Mouse (Mus musculus): Measurements from ENCODE around the gene Pex26. TPM values are rescaled to one million over a fixed set of nuclear protein-coding genes. Genes with fewer than 3 reads are reported as not detected.

Pex26 gene
- polyA plus RNA-seq, 1 experiment: 0.23 TPM

- H3K9me3 ChIP-seq (ENCODE audit: control insufficient read depth, low read length): no peaks in the 10 kb centered on the region
- no peaks in the 10 kb centered on the region for H3K36me3 ChIP-seq (ENCODE audit: control insufficient read depth)
- TF ChIP-seq GATA1 (IDR thresholded peaks at IDR 0.05; ENCODE audit: low read length) (no peak), TAL1 (IDR thresholded peaks at IDR 0.05; ENCODE audit: low read length) (no peak)
- H3K4me3 ChIP-seq (replicated peaks): no peak overlapping the region
- H3K27me3 ChIP-seq (ENCODE audit: control insufficient read depth): peaks cover 6% of the 10 kb centered on the region
- H3K4me1 ChIP-seq (ENCODE audit: control insufficient read depth): peaks cover 5% of the 10 kb centered on the region
Measured at GRCm38 (mm10) chr6:121176011-121176730, 7.3 kb upstream of the Pex26 start.

GRCm38 (mm10) chr6:121176731-121177098 is 6.8 kb upstream of the Pex26 start:
- H3K9me3 ChIP-seq (ENCODE audit: control insufficient read depth, low read length): no peaks in the 10 kb centered on the region
- peaks cover 5% of the 10 kb centered on the region for H3K4me1 ChIP-seq (ENCODE audit: control insufficient read depth)
- no peak overlapping the region for H3K4me3 ChIP-seq (replicated peaks)
- no peaks in the 10 kb centered on the region for H3K36me3 ChIP-seq (ENCODE audit: control insufficient read depth)
- H3K27me3 ChIP-seq (ENCODE audit: control insufficient read depth): peaks cover 6% of the 10 kb centered on the region
- TF ChIP-seq GATA1 (IDR thresholded peaks at IDR 0.05; ENCODE audit: low read length) (no peak), TAL1 (IDR thresholded peaks at IDR 0.05; ENCODE audit: low read length) (no peak)

GRCm38 (mm10) chr6:121177118-121177708 is 6.3 kb upstream of the Pex26 start:
- H3K27me3 ChIP-seq (ENCODE audit: control insufficient read depth): peaks cover 6% of the 10 kb centered on the region
- H3K4me3 ChIP-seq (replicated peaks): no peak overlapping the region
- no peak for TF ChIP-seq TAL1 (IDR thresholded peaks at IDR 0.05; ENCODE audit: low read length)
- no peak for TF ChIP-seq GATA1 (IDR thresholded peaks at IDR 0.05; ENCODE audit: low read length)
- H3K9me3 ChIP-seq (ENCODE audit: control insufficient read depth, low read length): no peaks in the 10 kb centered on the region
- H3K36me3 ChIP-seq (ENCODE audit: control insufficient read depth): no peaks in the 10 kb centered on the region
- H3K4me1 ChIP-seq (ENCODE audit: control insufficient read depth): peaks cover 5% of the 10 kb centered on the region

DNA sequence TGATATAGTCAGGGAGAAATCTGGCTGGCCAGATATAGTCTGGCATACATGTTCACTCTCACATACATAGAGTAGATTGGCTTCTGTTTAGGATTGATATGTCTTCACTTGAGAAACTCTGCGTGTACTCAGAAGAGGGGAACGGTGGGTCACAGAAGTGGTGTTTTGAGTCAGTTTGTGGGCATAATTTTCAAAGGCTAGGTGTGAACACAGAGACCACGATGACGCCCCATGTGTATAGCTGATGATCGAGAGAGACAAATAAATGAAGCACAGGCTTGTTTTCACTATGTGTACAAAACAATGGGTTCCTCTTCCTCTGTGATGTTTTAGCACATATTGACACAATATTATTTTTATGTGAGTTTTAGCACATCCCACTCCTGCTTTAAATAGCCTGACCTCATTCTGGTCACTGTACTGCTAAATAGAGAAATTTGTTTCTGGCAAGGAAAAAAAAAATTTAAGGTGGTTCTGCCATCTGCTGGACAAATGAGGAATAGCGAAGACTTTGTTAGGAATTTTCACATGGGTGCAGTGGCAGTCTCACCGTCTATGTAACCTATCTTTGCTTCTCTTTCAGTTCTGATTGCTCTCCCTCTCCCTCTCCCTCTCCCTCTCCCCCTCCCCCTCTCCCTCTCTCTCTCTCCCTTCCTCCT is 4.6 kb upstream of the Pex26 start:
- H3K4me1 ChIP-seq (ENCODE audit: control insufficient read depth): peaks cover 13% of the 10 kb centered on the region
- H3K36me3 ChIP-seq (ENCODE audit: control insufficient read depth): no peaks in the 10 kb centered on the region
- TF ChIP-seq TAL1 (IDR thresholded peaks at IDR 0.05; ENCODE audit: low read length) (no peak), GATA1 (IDR thresholded peaks at IDR 0.05; ENCODE audit: low read length) (no peak)
- H3K4me3 ChIP-seq (replicated peaks): no peak overlapping the region
- H3K27me3 ChIP-seq (ENCODE audit: control insufficient read depth): no peaks in the 10 kb centered on the region; the same call in 1 of the 2 replicates
- no peaks in the 10 kb centered on the region for H3K9me3 ChIP-seq (ENCODE audit: control insufficient read depth, low read length)

DNA sequence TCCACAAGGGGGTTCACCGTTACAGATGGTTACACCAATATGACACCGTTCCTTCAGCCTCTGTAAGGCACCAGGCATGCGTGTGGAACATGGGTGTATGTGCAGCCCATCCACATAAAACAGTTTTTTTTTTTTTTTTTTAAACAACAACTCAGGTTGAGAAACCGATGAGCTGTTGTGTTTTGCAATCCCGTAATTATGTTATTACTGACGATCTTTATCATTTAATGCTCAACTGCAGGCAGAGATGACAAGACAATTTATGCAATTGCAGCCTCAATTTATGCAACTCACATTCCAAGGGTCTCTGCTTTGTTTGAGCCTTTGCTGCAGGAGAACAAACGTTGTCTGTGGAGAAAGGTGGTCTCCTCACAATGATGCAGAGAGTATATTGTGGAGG is 3.6 kb upstream of the Pex26 start:
- Histone ChIP-seq H3K4me1 (ENCODE audit: control insufficient read depth) (peaks cover 23% of the 10 kb centered on the region), H3K9me3 (ENCODE audit: control insufficient read depth, low read length) (no peaks in the 10 kb centered on the region), H3K4me3 (replicated peaks) (no peak overlapping the region), H3K36me3 (ENCODE audit: control insufficient read depth) (no peaks in the 10 kb centered on the region), H3K27me3 (ENCODE audit: control insufficient read depth) (no peaks in the 10 kb centered on the region; the same call in 1 of the 2 replicates)
- no peak for TF ChIP-seq GATA1 (IDR thresholded peaks at IDR 0.05; ENCODE audit: low read length)
- TF ChIP-seq TAL1 (IDR thresholded peaks at IDR 0.05; ENCODE audit: low read length): no peak

DNA sequence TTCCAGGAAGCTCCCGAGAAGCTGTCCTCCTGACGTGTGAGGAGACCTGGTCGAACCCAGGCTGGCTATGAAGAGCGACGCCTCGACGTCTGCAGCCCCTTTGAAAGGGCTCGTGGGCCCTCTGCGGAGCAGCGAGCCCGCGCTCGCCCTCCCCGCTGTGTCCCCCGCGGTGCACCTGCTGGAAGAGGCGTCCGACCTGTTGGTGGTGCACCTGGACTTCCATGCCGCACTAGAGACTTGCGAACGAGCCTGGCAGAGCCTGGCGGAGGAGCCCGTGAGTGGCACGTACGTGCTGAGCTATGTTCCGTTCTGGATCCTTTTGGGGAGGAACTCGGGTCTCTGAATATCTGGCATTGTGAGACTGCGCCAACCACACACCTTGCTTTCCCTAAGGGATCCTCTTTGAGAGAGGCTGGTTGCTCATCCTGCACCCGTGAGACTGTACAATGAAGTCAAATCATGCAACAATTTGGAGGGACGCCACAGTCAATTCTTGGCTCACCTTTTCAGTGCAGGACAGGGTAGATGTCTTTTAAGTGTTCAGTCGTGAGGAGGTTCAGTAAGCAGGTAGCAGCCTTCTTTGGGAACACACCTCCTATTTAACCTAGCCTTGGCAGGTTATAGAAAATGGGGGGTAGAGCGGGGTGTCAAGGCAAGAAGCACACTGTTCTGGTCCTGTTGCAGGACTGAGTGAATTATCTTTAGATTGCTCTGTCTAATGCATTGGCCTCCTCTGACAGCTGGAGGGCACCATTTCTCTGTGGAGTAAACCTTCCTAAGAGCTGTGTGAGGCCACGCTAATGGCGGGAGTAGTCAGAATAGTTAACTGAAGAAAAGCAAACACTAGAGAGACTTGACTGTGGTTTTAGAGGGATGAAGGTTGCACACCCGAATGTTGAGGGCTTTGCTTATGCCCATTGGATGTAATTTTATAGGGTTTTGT is 1.0 kb downstream of the Pex26 start:
- Histone ChIP-seq H3K36me3 (ENCODE audit: control insufficient read depth) (peaks cover 11% of the 10 kb centered on the region), H3K27me3 (ENCODE audit: control insufficient read depth) (no peaks in the 10 kb centered on the region), H3K4me3 (replicated peaks) (peak overlapping the region; percentile 87), H3K4me1 (ENCODE audit: control insufficient read depth) (peaks cover 29% of the 10 kb centered on the region), H3K9me3 (ENCODE audit: control insufficient read depth, low read length) (no peaks in the 10 kb centered on the region)
- no peak for TF ChIP-seq GATA1 (IDR thresholded peaks at IDR 0.05; ENCODE audit: low read length)
- TF ChIP-seq TAL1 (IDR thresholded peaks at IDR 0.05; ENCODE audit: low read length): no peak

DNA sequence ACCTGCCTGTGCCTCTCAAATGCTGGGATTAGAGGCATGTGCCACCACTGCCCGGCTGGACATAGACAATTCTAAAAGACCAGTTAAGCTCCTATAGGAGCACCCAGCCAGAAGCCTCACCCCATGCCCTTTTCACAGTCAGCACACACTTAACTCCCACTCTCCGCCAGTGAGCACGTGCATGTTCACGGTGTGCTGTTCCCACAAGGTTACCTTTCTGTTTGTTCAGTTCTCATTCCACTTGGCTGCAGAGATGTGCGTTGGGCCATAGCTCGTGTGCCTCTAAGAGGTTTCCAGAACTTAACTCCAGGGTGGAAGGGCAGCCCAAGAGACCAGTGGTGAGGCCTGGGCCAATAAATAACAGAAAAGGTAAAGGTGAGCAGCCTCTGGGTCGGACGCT is 1.8 kb downstream of the Pex26 start:
- H3K27me3 ChIP-seq (ENCODE audit: control insufficient read depth): no peaks in the 10 kb centered on the region

DNA sequence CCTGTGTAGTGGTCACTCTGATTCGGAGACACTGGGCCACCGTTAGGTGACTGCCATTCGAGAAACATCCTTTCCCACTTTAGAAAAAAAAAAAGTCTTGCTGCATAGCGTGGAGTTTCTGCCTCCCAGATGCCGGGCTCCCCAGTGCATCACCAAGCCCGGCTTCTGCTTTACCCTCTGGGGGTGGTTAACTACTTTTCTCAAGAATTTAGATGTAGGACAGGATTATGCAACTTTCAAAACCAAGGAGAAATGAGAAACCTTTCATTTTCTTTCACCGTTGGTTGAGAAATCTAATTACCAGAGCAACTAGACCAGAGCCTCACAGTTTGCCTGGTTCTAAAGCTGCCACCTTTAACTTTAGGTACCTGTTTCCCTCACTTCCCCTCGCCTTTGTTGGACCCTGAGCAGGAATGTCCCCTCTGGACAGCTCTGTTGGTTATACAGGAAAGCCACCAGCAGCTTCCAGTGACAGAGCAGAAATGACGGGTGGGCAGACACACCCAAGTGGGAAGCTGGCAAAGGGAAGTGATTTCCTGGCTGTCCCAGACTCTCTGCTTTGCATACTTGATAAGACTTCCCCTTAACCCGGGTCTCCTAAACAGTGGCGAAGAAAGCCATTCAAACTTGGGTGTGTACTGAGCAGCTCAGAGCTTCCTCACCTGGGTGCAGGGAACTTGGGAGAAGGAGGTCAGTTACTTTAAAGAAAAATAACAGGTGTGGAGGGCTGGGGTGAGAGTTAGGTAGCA is 8.0 kb downstream of the Pex26 start:
- H3K9me3 ChIP-seq (ENCODE audit: control insufficient read depth, low read length): no peaks in the 10 kb centered on the region
- no peaks in the 10 kb centered on the region for H3K27me3 ChIP-seq (ENCODE audit: control insufficient read depth)
- H3K36me3 ChIP-seq (ENCODE audit: control insufficient read depth): peaks cover 27% of the 10 kb centered on the region
- H3K4me1 ChIP-seq (ENCODE audit: control insufficient read depth): no peaks in the 10 kb centered on the region
- TF ChIP-seq GATA1 (IDR thresholded peaks at IDR 0.05; ENCODE audit: low read length): no peak
- no peak for TF ChIP-seq TAL1 (IDR thresholded peaks at IDR 0.05; ENCODE audit: low read length)
- H3K4me3 ChIP-seq (replicated peaks): no peak overlapping the region

More for the DNA sequence above, 1.8 kb downstream of the Pex26 start:
- Histone ChIP-seq H3K4me3 (replicated peaks) (no peak overlapping the region), H3K9me3 (ENCODE audit: control insufficient read depth, low read length) (no peaks in the 10 kb centered on the region), H3K36me3 (ENCODE audit: control insufficient read depth) (peaks cover 18% of the 10 kb centered on the region), H3K4me1 (ENCODE audit: control insufficient read depth) (peaks cover 29% of the 10 kb centered on the region)
- TF ChIP-seq TAL1 (IDR thresholded peaks at IDR 0.05; ENCODE audit: low read length): no peak
- no peak for TF ChIP-seq GATA1 (IDR thresholded peaks at IDR 0.05; ENCODE audit: low read length)

All from erythroblast, embryonic 14.5 days (primary cell).